Mouse (Mus musculus) G1E (cell line): ENCODE measurements around the gene Marf1.

Experiments used
- CTCF ChIP-seq: IDR thresholded peaks from 2 replicates; pipeline ENCODE4 v1.5.1; 2012; ENCODE audit warnings: low read depth, low read length, inconsistent platforms, mixed read lengths
- POLR2AphosphoS5 ChIP-seq: IDR thresholded peaks from 2 replicates; pipeline ENCODE4 v1.6.1; 2012; ENCODE audit warnings: low read depth, low read length, inconsistent platforms; ENCODE audit not compliant: insufficient replicate concordance
- TAL1 ChIP-seq: conservative IDR thresholded peaks from 2 replicates; pipeline ENCODE4 v1.6.1; 2012; ENCODE audit warnings: low read depth, low read length, inconsistent platforms, mixed read lengths

GRCm38 (mm10) chr16:14162988-14163416 lies at the start of gene Marf1, which contains the start of gene Nde1:
- TF ChIP-seq CTCF, result no peak
- TF ChIP-seq TAL1, result no peak
- no peak for TF ChIP-seq POLR2AphosphoS5
